Mouse (Mus musculus): Measurements from ENCODE around the gene Mogs.

The Mogs gene

GRCm38 (mm10) chr6:83095968-83096367 is 19.3 kb upstream of the Mogs start:
- WGBS: 69% methylated on average over 6 of the region's 6 CpGs

- 71% methylated on average over 2 of the region's 2 CpGs for WGBS
Measured at GRCm38 (mm10) chr6:83098411-83098810, 16.9 kb upstream of the Mogs start.

GRCm38 (mm10) chr6:83101316-83101687 is 14.0 kb upstream of the Mogs start, which contains the start of the genes Ccdc142 and Gm42688:
Gene Ccdc142, plus strand, starts transcription at chr6:83101601.
Gene Gm42688, plus strand, starts transcription at chr6:83101617.
- WGBS: 1% methylated on average over 25 of the region's 25 CpGs

- WGBS: under 1% methylated on average over 74 of the region's 74 CpGs
Measured at GRCm38 (mm10) chr6:83101688-83102556, 13.4 kb upstream of the Mogs start.

- WGBS: 52% methylated on average over 11 of the region's 11 CpGs
Measured at GRCm38 (mm10) chr6:83103130-83103650, 12.1 kb upstream of the Mogs start.

- WGBS: 33% methylated on average over 4 of the region's 4 CpGs
Measured at GRCm38 (mm10) chr6:83104158-83104557, 11.1 kb upstream of the Mogs start.

GRCm38 (mm10) chr6:83107566-83108400 is 7.5 kb upstream of the Mogs start:
- 33% methylated on average over 13 of the region's 13 CpGs for WGBS

- WGBS: under 1% methylated on average over 76 of the region's 76 CpGs
Measured at GRCm38 (mm10) chr6:83108762-83109668, 6.3 kb upstream of the Mogs start, which contains the start of gene Mrpl53. Gene Mrpl53, plus strand, starts transcription at chr6:83109040.

GRCm38 (mm10) chr6:83111510-83112136 is 3.7 kb upstream of the Mogs start:
- WGBS: 83% methylated on average over 4 of the region's 4 CpGs

- WGBS: 2% methylated on average over 48 of the region's 48 CpGs
Measured at GRCm38 (mm10) chr6:83115682-83116372, 531 bp downstream of the Mogs start.

GRCm38 (mm10) chr6:83116373-83117164 is 1.3 kb downstream of the Mogs start:
- WGBS: 72% methylated on average over 11 of the region's 11 CpGs

GRCm38 (mm10) chr6:83117165-83117438 is 1.8 kb downstream of the Mogs start:
- WGBS: 83% methylated on average over 4 of the region's 4 CpGs

- WGBS: 92% methylated on average over 13 of the region's 13 CpGs
Measured at GRCm38 (mm10) chr6:83117616-83118015, 2.3 kb downstream of the Mogs start.

- 73% methylated on average over 11 of the region's 11 CpGs for WGBS
Measured at GRCm38 (mm10) chr6:83118369-83118768, 3.1 kb downstream of the Mogs start.

- 69% methylated on average over 14 of the region's 14 CpGs for WGBS
Measured at GRCm38 (mm10) chr6:83118825-83119733, 3.8 kb downstream of the Mogs start.

- WGBS: 71% methylated on average over 7 of the region's 7 CpGs
Measured at GRCm38 (mm10) chr6:83119734-83120051, 4.4 kb downstream of the Mogs start.

- under 1% methylated on average over 38 of the region's 38 CpGs for WGBS
Measured at GRCm38 (mm10) chr6:83120930-83121862, 5.9 kb downstream of the Mogs start, which contains the start of gene Wbp1. Gene Wbp1, minus strand, starts transcription at chr6:83121559.

All from cerebral cortex, adult 2 months (tissue).